Mouse (Mus musculus): ENCODE results near the gene Ksr1.

DNA sequence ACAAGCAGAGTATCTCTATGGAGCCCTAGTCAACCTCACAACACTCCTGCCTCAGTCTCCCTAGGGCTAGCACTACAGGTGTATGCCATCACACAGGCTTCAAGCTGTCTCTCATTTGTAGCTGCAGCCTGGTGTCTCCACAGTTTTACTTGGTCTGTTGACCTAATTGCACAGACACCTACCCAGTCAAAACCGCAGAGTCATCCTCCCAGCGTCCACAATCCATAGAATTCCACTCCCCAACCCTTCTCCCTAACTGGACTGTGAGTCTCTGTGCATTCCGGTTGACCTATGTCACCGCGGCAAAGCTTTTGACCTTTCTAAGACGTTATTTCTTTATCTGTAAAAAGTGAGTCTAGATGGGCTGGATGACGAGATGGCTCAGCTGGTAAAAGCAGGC is 5.7 kb upstream of the Ksr1 start:
- TF ChIP-seq CTCF (IDR thresholded peaks at IDR 0.05; ENCODE audit: low read depth) (no peak), EP300 (IDR thresholded peaks at IDR 0.05; ENCODE audit: low read depth) (no peak)

All from liver, embryonic 14.5 days (tissue).